Mouse (Mus musculus): ENCODE results near the gene Lrrc7.

Lrrc7 gene

DNA sequence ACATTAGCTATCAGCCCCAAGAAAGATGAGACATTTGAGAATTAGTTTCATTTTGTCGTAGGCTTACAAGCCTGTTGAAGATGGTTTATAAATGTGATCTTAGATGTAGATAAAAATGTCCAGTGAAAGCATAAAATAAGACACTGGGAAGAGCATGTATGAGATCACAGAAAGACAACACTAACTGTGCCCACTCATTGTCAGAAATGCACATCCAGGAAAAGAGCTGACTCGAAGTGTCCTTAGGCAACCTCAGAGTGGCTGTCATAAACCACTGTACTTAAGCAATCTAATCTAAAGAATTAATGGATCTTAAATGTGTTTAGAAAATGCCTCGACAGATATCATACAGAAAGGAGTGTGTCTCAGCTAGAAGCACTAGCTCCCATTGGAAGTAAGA is 196.2 kb downstream of the Lrrc7 start:
- no peak for DNase-seq (ENCODE audit: low read depth, low spot score)

DNA sequence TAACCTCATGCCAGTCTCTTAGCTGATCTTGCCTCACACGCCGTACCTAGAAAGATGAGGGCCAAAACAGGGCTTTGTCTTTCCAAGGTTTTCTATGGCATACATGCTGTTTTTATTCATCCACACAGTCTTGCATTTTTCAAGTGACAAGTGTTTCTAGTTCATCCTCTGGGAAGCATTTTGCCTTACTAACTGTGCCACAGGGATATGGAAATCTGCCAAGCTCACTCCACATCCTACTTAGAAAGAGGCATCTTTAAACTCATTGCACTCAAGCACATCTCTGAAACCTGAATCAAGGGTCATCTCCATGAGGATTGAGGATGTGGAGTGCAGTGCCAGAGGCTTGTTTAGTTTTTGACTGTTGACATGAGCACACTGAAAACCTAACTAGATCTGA is 199.9 kb downstream of the Lrrc7 start:
- DNase-seq (ENCODE audit: low read depth, low spot score) = no peak

DNA sequence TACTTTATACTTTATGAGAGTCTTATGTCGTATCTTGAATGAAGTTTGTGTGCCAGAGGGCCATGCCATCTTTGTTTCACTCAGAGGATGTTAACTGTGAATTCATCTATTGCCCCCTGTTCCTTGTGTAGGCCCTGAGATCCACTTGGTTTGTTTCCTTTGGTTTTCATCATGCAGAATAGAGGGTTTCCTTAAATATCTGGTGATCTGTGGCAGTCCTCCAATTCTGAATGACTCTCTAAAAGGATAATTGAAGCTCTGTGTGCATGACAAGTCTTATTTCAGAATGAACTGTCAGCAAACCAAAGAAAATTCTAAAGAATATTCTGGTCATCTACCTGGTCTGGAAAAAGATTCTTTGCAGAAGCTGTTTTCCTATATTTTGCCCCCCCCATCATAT is 205.3 kb downstream of the Lrrc7 start:
- DNase-seq (ENCODE audit: low read depth, low spot score) = no peak

DNA sequence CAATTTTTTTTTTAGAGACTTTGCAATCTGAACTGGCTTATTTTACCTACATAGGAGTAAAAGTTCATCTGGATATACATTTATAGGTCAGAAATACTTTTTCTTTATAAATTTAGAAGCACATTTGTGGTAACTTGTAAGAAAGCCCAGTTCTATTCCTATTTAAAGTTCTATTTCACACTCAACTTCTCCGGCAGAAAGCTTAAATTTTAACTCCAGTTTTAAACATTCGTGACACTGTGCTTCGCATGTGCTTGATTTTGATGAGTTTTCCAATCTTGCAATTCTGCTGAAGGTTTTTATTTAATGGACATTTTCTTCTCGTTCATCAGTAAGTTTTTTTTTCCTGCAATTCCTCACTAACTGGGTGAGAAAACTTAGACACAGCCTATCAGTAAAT is 205.8 kb downstream of the Lrrc7 start:
- DNase-seq (ENCODE audit: low read depth, low spot score) = no peak

- no peak for DNase-seq (ENCODE audit: low read depth, low spot score)
Observed at GRCm38 (mm10) chr3:158340808-158341207, 221.2 kb downstream of the Lrrc7 start.

GRCm38 (mm10) chr3:158330085-158330484 is 231.9 kb downstream of the Lrrc7 start:
- no peak for DNase-seq (ENCODE audit: low read depth, low spot score)

GRCm38 (mm10) chr3:158310391-158310790 is 251.6 kb downstream of the Lrrc7 start:
- DNase-seq (ENCODE audit: low read depth, low spot score) = no peak

GRCm38 (mm10) chr3:158307415-158307814 is 254.6 kb downstream of the Lrrc7 start:
- no peak for DNase-seq (ENCODE audit: low read depth, low spot score)

DNA sequence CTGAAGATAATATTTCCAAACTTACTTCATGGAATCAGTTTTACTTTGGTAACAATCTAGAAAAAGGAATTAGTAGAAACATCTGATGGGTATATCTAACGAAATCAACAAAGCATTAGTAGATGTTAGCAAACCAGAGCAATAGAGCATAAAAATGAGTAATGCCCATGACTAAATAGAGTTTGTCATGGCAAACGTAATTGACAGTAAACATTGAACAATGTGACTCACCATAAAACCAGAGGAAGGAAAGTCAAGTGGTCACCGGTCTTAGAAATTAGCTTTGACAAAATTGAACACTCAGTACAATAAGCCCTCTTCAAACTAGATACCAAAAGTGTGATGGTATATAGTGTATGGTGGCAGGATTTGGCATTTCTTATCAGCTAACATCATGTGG is 263.3 kb downstream of the Lrrc7 start:
- DNase-seq (ENCODE audit: low read depth, low spot score) = no peak

DNA sequence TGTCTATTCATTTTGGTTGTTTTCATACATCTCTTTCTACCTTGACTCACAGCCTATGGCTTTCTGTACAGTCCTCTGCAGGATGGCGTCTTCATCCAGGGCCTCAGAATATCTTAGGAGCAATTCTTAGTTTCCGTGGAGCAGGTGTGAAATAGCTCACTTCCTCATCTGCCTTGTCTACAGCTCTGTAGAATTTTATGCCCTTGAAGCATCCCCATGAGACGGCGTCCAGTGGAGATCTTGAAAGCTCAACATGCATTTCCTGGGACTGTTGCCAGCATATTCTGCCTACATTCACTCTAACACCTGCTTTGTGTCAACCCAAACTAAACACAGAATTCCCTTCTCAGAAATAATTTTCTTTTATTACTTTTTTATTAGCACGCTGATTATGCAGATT is 267.0 kb downstream of the Lrrc7 start:
- DNase-seq (ENCODE audit: low read depth, low spot score) = no peak

- DNase-seq (ENCODE audit: low read depth, low spot score) = no peak
Observed at GRCm38 (mm10) chr3:158284431-158284830, 277.6 kb downstream of the Lrrc7 start.

DNA sequence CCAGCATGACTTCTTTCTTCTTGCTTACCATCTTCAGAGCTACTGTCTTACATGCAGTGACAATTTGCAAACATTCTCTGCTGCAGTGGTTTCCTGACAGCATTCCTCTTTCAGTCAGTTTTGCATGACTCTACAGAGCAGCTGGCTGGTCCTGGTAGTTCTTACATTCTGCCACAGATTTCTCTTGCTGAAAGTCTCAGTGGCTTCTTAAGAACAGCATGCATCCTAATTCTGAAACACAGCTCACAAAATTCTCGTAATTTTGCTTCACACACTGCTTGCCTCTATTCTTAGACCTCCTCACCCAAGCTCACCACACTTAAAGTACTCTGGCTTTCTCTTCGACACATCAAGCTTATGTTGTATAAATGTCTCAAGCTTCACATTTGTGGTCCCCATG is 283.4 kb downstream of the Lrrc7 start:
- DNase-seq (ENCODE audit: low read depth, low spot score) = no peak

- DNase-seq (ENCODE audit: low read depth, low spot score) = no peak
Observed at GRCm38 (mm10) chr3:158272700-158273099, 289.3 kb downstream of the Lrrc7 start.

- no peak for DNase-seq (ENCODE audit: low read depth, low spot score)
Observed at GRCm38 (mm10) chr3:158270887-158271286, 291.1 kb downstream of the Lrrc7 start.

GRCm38 (mm10) chr3:158252576-158252975 is 309.4 kb downstream of the Lrrc7 start:
- no peak for DNase-seq (ENCODE audit: low read depth, low spot score)

GRCm38 (mm10) chr3:158247672-158248071 is 314.3 kb downstream of the Lrrc7 start:
- DNase-seq (ENCODE audit: low read depth, low spot score) = no peak

- DNase-seq (ENCODE audit: low read depth, low spot score) = no peak
Observed at GRCm38 (mm10) chr3:158210657-158211056, 351.4 kb downstream of the Lrrc7 start.

GRCm38 (mm10) chr3:158210026-158210425 is 352.0 kb downstream of the Lrrc7 start:
- no peak for DNase-seq (ENCODE audit: low read depth, low spot score)

- DNase-seq (ENCODE audit: low read depth, low spot score) = no peak
Observed at GRCm38 (mm10) chr3:158207840-158208239, 354.2 kb downstream of the Lrrc7 start.

DNA sequence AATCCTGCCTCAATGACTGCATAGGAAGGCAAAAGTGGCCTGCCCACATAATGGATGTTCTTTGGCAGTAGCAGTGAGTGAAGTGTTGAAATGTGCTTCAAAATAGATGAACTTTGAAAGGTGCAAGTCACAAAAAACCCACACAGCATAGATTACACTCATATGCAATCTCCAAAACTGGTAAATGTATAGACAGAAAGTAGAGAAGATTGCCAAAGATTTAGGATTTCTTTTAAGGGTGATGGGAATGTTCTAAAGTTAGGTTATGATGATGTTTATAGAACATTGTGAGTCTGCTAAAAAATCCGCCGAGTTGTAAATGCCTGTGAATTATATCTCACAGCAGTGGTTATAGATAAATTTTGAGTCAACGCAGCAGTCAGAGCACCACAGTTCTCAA is 359.2 kb downstream of the Lrrc7 start:
- DNase-seq (ENCODE audit: low read depth, low spot score) = no peak

DNA sequence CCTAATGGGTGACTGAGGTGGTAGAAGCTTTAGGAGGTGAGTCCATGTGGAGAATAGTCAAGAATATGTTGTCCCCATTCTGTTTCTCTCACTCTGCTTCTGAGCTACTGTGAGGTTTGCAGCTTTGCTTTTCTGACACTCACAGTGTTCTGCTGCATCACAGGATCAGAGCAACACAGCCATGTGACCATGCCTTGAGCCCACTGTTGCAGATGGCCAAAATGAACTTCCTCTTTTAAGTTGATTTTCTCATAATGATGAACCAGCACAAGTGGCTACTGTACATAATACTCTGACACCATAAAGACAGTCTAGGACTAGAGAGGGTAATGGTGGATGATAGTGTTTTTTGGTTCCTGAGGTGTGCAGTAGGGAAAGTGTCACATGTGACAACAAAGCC is 366.6 kb downstream of the Lrrc7 start:
- DNase-seq (ENCODE audit: low read depth, low spot score) = no peak

DNA sequence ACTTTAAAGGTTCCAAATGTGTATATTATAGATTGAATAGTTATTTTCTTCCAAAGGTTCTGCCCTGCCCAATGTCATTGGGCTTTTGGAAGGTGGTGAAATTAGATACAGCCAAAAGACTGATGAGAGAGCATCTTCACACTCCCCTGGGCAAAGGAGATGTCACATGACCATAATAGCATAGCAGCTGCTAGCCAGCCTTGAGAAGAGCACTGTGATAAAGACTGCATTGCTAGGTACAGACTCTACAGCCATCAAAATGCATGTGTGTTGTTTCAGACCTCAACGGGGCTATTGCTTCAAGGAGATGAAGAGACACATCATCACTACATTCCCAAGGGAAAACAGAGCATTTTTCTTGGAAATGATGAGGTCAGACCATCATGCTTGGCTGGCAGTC is 368.8 kb downstream of the Lrrc7 start:
- peak; percentile 25 for DNase-seq (ENCODE audit: low read depth, low spot score)

- no peak for DNase-seq (ENCODE audit: low read depth, low spot score)
Observed at GRCm38 (mm10) chr3:158174880-158175735, 386.9 kb downstream of the Lrrc7 start.

DNA sequence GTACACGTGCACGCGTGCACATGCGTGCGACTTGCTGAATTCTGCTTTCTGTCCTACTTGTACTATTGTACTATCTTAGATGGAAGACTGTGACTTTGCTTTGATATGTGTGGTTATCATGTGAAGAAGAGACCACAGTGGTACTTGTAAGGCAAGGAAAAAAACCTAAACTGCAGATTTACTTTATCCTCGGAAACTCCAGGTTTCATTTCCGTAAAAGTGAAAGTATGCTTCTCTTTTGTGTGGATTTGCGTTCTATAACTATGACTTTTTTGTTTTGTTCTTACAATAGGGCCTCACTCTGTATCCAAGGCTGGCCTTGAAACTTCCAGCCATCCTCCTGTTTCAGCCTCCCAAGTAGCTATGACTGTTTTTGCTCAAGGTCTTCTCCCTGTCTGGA is 392.8 kb downstream of the Lrrc7 start:
- no peak for DNase-seq (ENCODE audit: low read depth, low spot score)

All from skeletal muscle tissue, adult 2 months (tissue).